Mouse (Mus musculus) olfactory bulb, adult 2 months (tissue): Measurements from ENCODE around the gene Trim65. TPM values are rescaled to one million over a fixed set of nuclear protein-coding genes. Genes with fewer than 3 reads are reported as not detected.

ENCODE experiments used
- H3K27ac ChIP-seq: fragments of 200-500 bp; 2 replicates; pipeline ENCODE4 v1.5.1; 2012; ENCODE audit warnings: low read depth, low read length; ENCODE audit not compliant: insufficient read depth
- H3K4me1 ChIP-seq: fragments of 200-500 bp; 2 replicates; pipeline ENCODE4 v1.6.1; 2012; ENCODE audit warnings: low read length; ENCODE audit not compliant: control insufficient read depth, insufficient read depth
- H3K4me3 ChIP-seq: fragments of 200-500 bp; 2 replicates; pipeline ENCODE4 v1.5.1; 2012; ENCODE audit warnings: mild to moderate bottlenecking, low read depth, low read length, moderate library complexity; ENCODE audit not compliant: insufficient read depth
- CTCF ChIP-seq: fragments of 200-500 bp; IDR thresholded peaks from 2 replicates; pipeline ENCODE4 v1.5.1; 2012; ENCODE audit warnings: low read depth, mild to moderate bottlenecking, low read length, moderate library complexity; ENCODE audit not compliant: insufficient read depth
- POLR2A ChIP-seq: fragments of 200-500 bp; IDR thresholded peaks from 2 replicates; pipeline ENCODE4 v1.6.1; 2012; ENCODE audit warnings: mild to moderate bottlenecking, low read depth, low read length, moderate library complexity; ENCODE audit not compliant: insufficient read depth
- WGBS: fragments of 180-500 bp; shearing (Covaris S2); methylation state at CpG from one replicate; pipeline ENCODE4 v1.1.7; 2018; 5-methylcytosine and 5-hydroxymethylcytosine counted together
- polyA plus RNA-seq: library from polyadenylated mRNA; stranded (reverse); fragments of >200 nt; gene quantifications from 2 replicates; pipeline ENCODE4 v1.2.4, GENCODE M21; 2012; ENCODE audit warnings: low replicate concordance; ENCODE audit not compliant: missing spikeins, insufficient read depth, insufficient read length

The Trim65 gene
- polyA plus RNA-seq, 1 experiment, result not detected

GRCm38 (mm10) chr11:116077446-116078204 is 53.3 kb downstream of the Trim65 start, which contains the start of gene Unc13d:
Unc13d (minus strand) TSS chr11:116077961.
- peak within 1 kb of the TSS; percentile 68 for H3K27ac ChIP-seq
- no peak for TF ChIP-seq CTCF
- no peak for TF ChIP-seq POLR2A
- WGBS, result 60% methylated on average over 22 of the region's 22 CpGs
- H3K4me1 ChIP-seq, result peaks cover 56% of the 10 kb centered on the region
- peak within 1 kb of the TSS; percentile 6; the same call in 1 of the 2 replicates for H3K4me3 ChIP-seq

- no peak for TF ChIP-seq POLR2A
- no peak for TF ChIP-seq CTCF
- Histone ChIP-seq H3K4me1 (peaks cover 52% of the 10 kb centered on the region), H3K4me3 (no peak overlapping the region; the same call in 1 of the 2 replicates), H3K27ac (no peak overlapping the region)
- WGBS, result 92% methylated on average over 7 of the region's 7 CpGs
Observed at GRCm38 (mm10) chr11:116076836-116077235, 54.1 kb downstream of the Trim65 start.

DNA sequence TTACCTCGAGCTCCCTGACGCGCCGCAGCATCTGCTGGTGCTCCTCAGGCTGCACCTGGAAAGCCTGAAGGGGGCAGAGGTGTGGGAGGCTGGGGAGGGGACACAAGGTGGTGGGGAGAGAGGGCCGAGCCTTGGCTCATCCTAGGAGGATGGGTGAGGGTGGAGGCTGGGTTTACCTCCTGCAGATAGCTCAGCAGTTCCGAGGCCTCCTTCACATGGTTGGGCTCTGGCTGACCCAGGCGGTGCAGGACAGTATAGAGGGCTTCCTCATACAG is 54.7 kb downstream of the Trim65 start:
- Histone ChIP-seq H3K4me1 (peaks cover 51% of the 10 kb centered on the region), H3K27ac (no peak overlapping the region), H3K4me3 (no peak overlapping the region)
- 72% methylated on average over 7 of the region's 7 CpGs for WGBS
- TF ChIP-seq CTCF (no peak), POLR2A (no peak)

DNA sequence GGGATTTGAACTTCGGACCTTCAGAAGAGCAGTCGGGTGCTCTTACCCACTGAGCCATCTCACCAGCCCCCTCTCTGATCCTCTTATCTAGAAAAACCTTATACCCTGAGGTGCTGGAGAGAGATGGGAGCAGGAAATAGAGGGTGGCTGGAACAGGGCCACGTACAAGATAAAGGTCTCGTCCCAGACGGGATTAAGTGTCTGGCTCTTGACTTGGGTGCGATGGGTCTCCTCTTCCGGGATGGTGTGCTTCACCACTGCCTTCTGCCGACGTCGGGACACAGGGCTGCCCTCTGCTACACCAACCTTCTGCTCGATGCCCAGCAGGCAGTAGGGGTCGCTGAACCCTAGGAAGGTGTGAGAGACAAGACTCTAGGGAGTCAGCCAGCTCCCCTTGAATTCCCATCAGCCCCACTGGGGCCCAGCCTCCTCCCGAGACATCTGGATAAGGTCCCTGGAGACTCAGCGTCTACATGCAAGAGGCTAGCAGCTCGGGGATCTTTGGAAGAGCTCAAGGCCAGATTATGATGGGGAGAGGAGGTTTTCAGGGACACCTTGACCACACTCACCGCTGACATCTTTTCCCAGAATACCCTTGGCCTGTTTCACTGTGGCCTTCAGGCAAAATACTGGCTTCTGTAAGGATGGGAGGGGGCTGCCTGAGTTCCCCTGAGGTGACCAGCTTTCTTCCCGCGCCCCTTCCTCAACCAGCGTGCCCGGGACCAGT is 55.2 kb downstream of the Trim65 start:
- TF ChIP-seq POLR2A, result no peak
- TF ChIP-seq CTCF, result no peak
- 60% methylated on average over 20 of the region's 20 CpGs for WGBS
- H3K4me1 ChIP-seq, result peaks cover 47% of the 10 kb centered on the region
- no peak overlapping the region for H3K4me3 ChIP-seq
- H3K27ac ChIP-seq, result no peak overlapping the region

DNA sequence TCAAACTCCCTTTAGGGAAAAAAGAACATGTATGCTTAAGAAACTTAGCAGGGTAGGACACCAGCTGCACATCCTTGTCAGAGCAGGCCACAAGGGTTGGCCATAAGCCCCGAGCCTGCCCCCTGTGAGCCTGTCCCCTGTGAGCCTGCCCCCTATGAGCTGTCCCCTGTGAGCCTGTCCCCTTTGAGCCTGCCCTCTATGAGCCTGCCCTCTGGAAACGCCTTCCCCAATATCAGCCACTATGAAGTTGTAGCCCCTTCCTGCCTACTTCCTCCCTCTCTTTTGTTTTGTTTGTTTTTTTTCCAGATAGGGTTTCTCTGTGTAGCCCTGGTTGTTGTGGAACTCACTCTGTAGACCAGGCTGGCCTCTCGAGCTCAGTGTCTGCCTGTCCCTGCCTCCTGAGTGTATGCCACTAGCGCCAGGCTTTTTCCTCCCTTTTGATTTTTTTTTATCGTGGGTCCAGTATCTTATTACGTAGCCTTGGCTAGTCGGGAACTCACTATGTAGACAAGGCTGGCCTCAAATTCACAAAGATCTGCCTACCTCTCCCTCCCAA is 56.4 kb downstream of the Trim65 start:
- TF ChIP-seq POLR2A, result no peak
- TF ChIP-seq CTCF, result no peak
- H3K27ac ChIP-seq, result no peak overlapping the region
- 75% methylated on average over 7 of the region's 7 CpGs for WGBS

GRCm38 (mm10) chr11:116072608-116073007 is 58.3 kb downstream of the Trim65 start:
- 89% methylated on average over 3 of the region's 3 CpGs for WGBS
- Histone ChIP-seq H3K4me1 (peaks cover 26% of the 10 kb centered on the region), H3K27ac (no peak overlapping the region), H3K4me3 (no peak overlapping the region)
- TF ChIP-seq POLR2A, result no peak

More for the DNA sequence above, 56.4 kb downstream of the Trim65 start:
- no peak overlapping the region for H3K4me3 ChIP-seq
- H3K4me1 ChIP-seq, result peaks cover 39% of the 10 kb centered on the region

Other genes starting within 250 kb of the Trim65 start
- not detected in 2 replicates for gene Smim5, start 231.2 kb downstream of the Trim65 start, polyA plus RNA-seq
- gene Smim6, start 219.1 kb downstream of the Trim65 start, polyA plus RNA-seq, result not detected in 2 replicates
- not detected in 2 replicates for gene Sap30bp, start 197.8 kb downstream of the Trim65 start, polyA plus RNA-seq
- gene Recql5, start 197.7 kb downstream of the Trim65 start, polyA plus RNA-seq, result not detected in 2 replicates
- gene Itgb4, start 156.4 kb downstream of the Trim65 start, polyA plus RNA-seq, result not detected in 2 replicates
- gene Galk1, start 118.4 kb downstream of the Trim65 start, polyA plus RNA-seq, result not detected in 2 replicates
- 341 and 464 TPM in 2 replicates for gene H3f3b, start 103.2 kb downstream of the Trim65 start, polyA plus RNA-seq
- 207 TPM in 1 of 2 replicates, not detected in the other for gene Unk, start 100.8 kb downstream of the Trim65 start, polyA plus RNA-seq
- gene Unc13d, start 53.2 kb downstream of the Trim65 start, polyA plus RNA-seq, result not detected in 2 replicates
- 339 TPM in 1 of 2 replicates, not detected in the other for gene Wbp2, start 44.1 kb downstream of the Trim65 start, polyA plus RNA-seq
- not detected in 2 replicates for gene Trim47, start 3.9 kb downstream of the Trim65 start, polyA plus RNA-seq
- not detected in 2 replicates for gene Mrpl38, start 7.7 kb upstream of the Trim65 start, polyA plus RNA-seq
- gene Fbf1, start 37.0 kb upstream of the Trim65 start, polyA plus RNA-seq, result 87.6 TPM in 1 of 2 replicates, not detected in the other
- gene Ten1, start 67.7 kb upstream of the Trim65 start, polyA plus RNA-seq, result not detected in 2 replicates
- not detected in 2 replicates for gene Acox1, start 67.9 kb upstream of the Trim65 start, polyA plus RNA-seq
- gene Evpl, start 106.9 kb upstream of the Trim65 start, polyA plus RNA-seq, result not detected in 2 replicates
- not detected in 2 replicates for gene Srp68, start 143.1 kb upstream of the Trim65 start, polyA plus RNA-seq
- not detected in 2 replicates for gene Galr2, start 149.8 kb upstream of the Trim65 start, polyA plus RNA-seq
- not detected in 2 replicates for gene Exoc7, start 176.1 kb upstream of the Trim65 start, polyA plus RNA-seq
- not detected in 2 replicates for gene Foxj1, start 204.3 kb upstream of the Trim65 start, polyA plus RNA-seq